Mouse (Mus musculus) T-helper 1 cell (primary cell): ENCODE results near the gene Vmn2r-ps159.
"Not testable (repeated sequence)": the region's sequence is repeated elsewhere in the genome, so short reads cannot be mapped to it uniquely, and the experiment has no call there.

Experiments used
- in situ Hi-C: fragments of 300-600 bp; cut with MboI, MseI; formaldehyde crosslinking; loops from one replicate; pipeline ENCODE4 v1.15.1; 2025; ENCODE audit warnings: high pct_unique_total_duplicates

The Vmn2r-ps159 gene

DNA sequence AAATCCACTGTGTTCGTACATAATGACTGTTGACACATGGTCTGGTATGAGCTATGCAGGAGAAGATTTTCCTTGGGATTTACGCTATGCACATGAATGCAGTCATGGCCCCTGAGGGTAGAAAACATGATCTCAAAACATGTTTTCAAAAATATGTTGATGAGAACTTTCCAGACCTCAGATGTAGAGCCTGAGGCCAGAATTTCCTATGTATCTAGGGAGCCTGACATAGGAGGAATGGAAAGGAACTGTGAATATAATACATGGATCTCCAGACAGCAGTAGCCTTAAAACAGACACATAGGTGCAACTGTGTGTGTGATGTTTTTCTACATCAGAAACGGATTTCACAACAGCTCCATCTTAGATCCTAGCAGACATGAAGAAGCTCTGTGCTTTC lies at the start of gene Vmn2r-ps159:
Vmn2r-ps159 (plus strand) TSS at position 301 of the 400 bp plus-strand sequence.
- in situ Hi-C loops, result not testable (repeated sequence)

- in situ Hi-C loops, result not testable (repeated sequence)
Measured at GRCm38 (mm10) chr4:156341601-156342504, 10.9 kb downstream of the Vmn2r-ps159 start.

DNA sequence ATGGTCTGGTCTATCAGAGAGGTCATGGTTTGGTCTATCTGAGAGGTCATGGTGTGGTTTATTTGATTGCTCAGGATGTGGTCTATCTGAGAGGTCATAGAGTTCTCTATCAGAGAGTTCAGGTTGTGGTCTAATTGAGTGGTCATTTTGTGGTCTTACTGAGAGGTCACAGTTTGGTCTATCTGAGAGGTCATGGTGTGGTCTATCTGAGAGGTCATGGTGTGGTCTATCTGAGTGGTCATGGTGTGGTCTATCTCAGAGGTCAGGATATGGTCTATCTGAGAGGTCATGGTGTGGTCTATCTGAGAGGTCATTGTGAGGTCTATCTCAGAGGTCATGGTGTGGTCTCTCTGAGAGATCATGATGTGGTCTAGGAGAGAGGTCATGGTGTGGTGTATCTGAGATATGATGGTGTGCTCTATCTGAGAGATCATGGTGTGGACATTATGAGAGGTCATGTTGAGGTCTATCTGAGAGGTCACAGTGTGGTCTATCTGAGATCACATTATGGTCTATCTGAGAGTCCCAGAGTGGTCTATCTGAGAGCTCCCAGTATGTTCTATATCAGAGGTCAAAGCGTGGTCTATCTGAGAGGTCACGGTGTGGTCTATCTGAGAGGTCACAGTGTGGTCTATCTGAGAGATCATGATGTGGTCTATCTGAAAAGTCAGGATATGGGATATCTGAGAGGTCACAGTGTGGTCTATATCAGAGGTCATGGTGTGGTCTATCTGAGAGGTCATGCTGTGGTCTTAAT lies 11.8 kb downstream of the Vmn2r-ps159 start:
- in situ Hi-C loops, result no loop called here

- in situ Hi-C loops, result no loop called here
Measured at GRCm38 (mm10) chr4:156343332-156343731, 12.4 kb downstream of the Vmn2r-ps159 start.

- in situ Hi-C loops, result loop anchor here (5.0 kb wide), 1 partner anchor 35 kb away; no protein-coding TSS in a partner anchor
Measured at GRCm38 (mm10) chr4:156356756-156357437, 26.0 kb downstream of the Vmn2r-ps159 start.
